Mouse (Mus musculus) heart, postnatal 0 days (tissue): ENCODE measurements around the gene Ablim2.

Experiments used
- CTCF ChIP-seq: IDR thresholded peaks from 2 replicates; pipeline ENCODE4 v1.5.1; 2016; ENCODE audit warnings: antibody characterized with exemption, control low read depth, low read depth
- EP300 ChIP-seq: IDR thresholded peaks from 2 replicates; pipeline ENCODE4 v1.6.1; 2016; ENCODE audit warnings: antibody characterized with exemption, low read depth

GRCm38 (mm10) chr5:35781116-35781515 is 23.4 kb downstream of the Ablim2 start:
- no peak for TF ChIP-seq EP300
- no peak for TF ChIP-seq CTCF
